Mouse (Mus musculus) forebrain, postnatal 0 days (tissue): ENCODE measurements around the gene Yif1a. TPM values are rescaled to one million over a fixed set of nuclear protein-coding genes. Genes with fewer than 3 reads are reported as not detected.

Experiments
- ATAC-seq: fragments of 200-750 bp; cut with Nextera tagmentation; 2 replicates; pipeline ENCODE4 v1.8.0; 2017; ENCODE audit warnings: mild to moderate bottlenecking, moderate library complexity
- DNase-seq: peaks from one replicate; pipeline ENCODE4 v3.0.0-alpha.2; 2015
- H3K27ac ChIP-seq: fragments of 300-500 bp; sonication (generic); 2 replicates; pipeline ENCODE4 v1.5.1; 2014; ENCODE audit warnings: low read depth, mild to moderate bottlenecking, antibody characterized with exemption, low read length, moderate library complexity, mixed read lengths
- H3K27me3 ChIP-seq: fragments of 300-500 bp; sonication (generic); 2 replicates; pipeline ENCODE4 v1.6.1; 2014; ENCODE audit warnings: mild to moderate bottlenecking, low read length, mixed read lengths; ENCODE audit not compliant: insufficient read depth
- H3K36me3 ChIP-seq: fragments of 300-500 bp; sonication (generic); 2 replicates; pipeline ENCODE4 v1.6.1; 2014; ENCODE audit warnings: mild to moderate bottlenecking, moderate library complexity; ENCODE audit not compliant: insufficient read depth
- H3K4me1 ChIP-seq: fragments of 300-500 bp; sonication (generic); 2 replicates; pipeline ENCODE4 v1.6.1; 2014; ENCODE audit warnings: antibody characterized with exemption; ENCODE audit not compliant: insufficient read depth
- H3K4me2 ChIP-seq: fragments of 300-500 bp; sonication (generic); 2 replicates; pipeline ENCODE4 v1.6.1; 2014; ENCODE audit warnings: low read depth, mild to moderate bottlenecking, moderate library complexity
- H3K4me3 ChIP-seq: fragments of 300-500 bp; sonication (generic); 2 replicates; pipeline ENCODE4 v1.5.1; 2014; ENCODE audit warnings: low read depth, low read length, mixed read lengths
- H3K9ac ChIP-seq: fragments of 300-500 bp; sonication (generic); 2 replicates; pipeline ENCODE4 v1.6.1; 2014; ENCODE audit warnings: mild to moderate bottlenecking
- H3K9me3 ChIP-seq: fragments of 300-500 bp; sonication (generic); 2 replicates; pipeline ENCODE4 v1.6.1; 2016; ENCODE audit warnings: low read length
- CTCF ChIP-seq: sonication (generic); IDR thresholded peaks from 2 replicates; pipeline ENCODE4 v1.5.1; 2016; ENCODE audit warnings: antibody characterized with exemption, control low read depth, low read depth
- WGBS: fragments of 180-500 bp; shearing (Covaris S2); extraction: QIAGEN DNeasy Blood & Tissue Kit; methylation state at CpG from one replicate; pipeline ENCODE4 v1.1.7; 2014; 5-methylcytosine and 5-hydroxymethylcytosine counted together
- polyA plus RNA-seq: library from polyadenylated mRNA; unstranded; fragments of >200 nt; fragmentation: Nextera tagmentation; extraction: Ambion mirVana; gene quantifications from 2 replicates; pipeline ENCODE4 v1.2.1, GENCODE M21; 2015
- total RNA-seq: library from RNA; depleted of rRNA; stranded (reverse); fragments of >200 nt; gene quantifications from 2 replicates; pipeline ENCODE4 v1.2.3, GENCODE M21; 2014

The Yif1a gene
- total and polyA plus RNA-seq, 2 experiments from 2014 or later, result 50.5 to 54.9 TPM

- H3K9ac ChIP-seq, result peak overlapping the region; percentile 99
- H3K4me1 ChIP-seq, result peaks cover 38% of the 10 kb centered on the region
- H3K27ac ChIP-seq, result peak overlapping the region; percentile 97
- peak overlapping the region; percentile 94 for H3K4me3 ChIP-seq
- DNase-seq (peak; percentile 73), ATAC-seq (peak; percentile 46; the same call in 1 of the 2 replicates)
- TF ChIP-seq CTCF, result no peak
- WGBS, result 3% methylated on average over 25 of the region's 31 CpGs
- no peaks in the 10 kb centered on the region for H3K27me3 ChIP-seq
- peaks cover 40% of the 10 kb centered on the region for H3K36me3 ChIP-seq
- peak overlapping the region; percentile 74 for H3K4me2 ChIP-seq
- H3K9me3 ChIP-seq, result no peaks in the 10 kb centered on the region
Measured at GRCm38 (mm10) chr19:5097521-5098362, 9.4 kb downstream of the Yif1a start.

- Histone ChIP-seq H3K9ac (peak within 1 kb of the TSS; percentile 99), H3K27ac (peak within 1 kb of the TSS; percentile 97), H3K27me3 (no peaks in the 10 kb centered on the region), H3K4me3 (peak within 1 kb of the TSS; percentile 94), H3K36me3 (peaks cover 41% of the 10 kb centered on the region), H3K4me2 (peak within 1 kb of the TSS; percentile 74), H3K9me3 (no peaks in the 10 kb centered on the region), H3K4me1 (peaks cover 38% of the 10 kb centered on the region)
- TF ChIP-seq CTCF, result no peak
- ATAC-seq (peak; percentile 72), DNase-seq (peak; percentile 86)
- WGBS, result 2% methylated on average over 45 of the region's 48 CpGs
Measured at GRCm38 (mm10) chr19:5098363-5099143, 10.2 kb downstream of the Yif1a start, which contains the start of gene Cnih2. Cnih2 (minus strand) TSS chr19:5098521.

GRCm38 (mm10) chr19:5106074-5106473 is 17.7 kb downstream of the Yif1a start:
- ATAC-seq (no peak), DNase-seq (no peak)
- Histone ChIP-seq H3K4me1 (peaks cover 10% of the 10 kb centered on the region), H3K4me3 (peak overlapping the region; percentile 83), H3K9me3 (no peaks in the 10 kb centered on the region), H3K27ac (peak overlapping the region; percentile 96), H3K36me3 (peaks cover 70% of the 10 kb centered on the region), H3K4me2 (peak overlapping the region; percentile 95), H3K27me3 (no peaks in the 10 kb centered on the region), H3K9ac (peak overlapping the region; percentile 89)
- 22% methylated on average over 9 of the region's 9 CpGs for WGBS
- no peak for TF ChIP-seq CTCF

GRCm38 (mm10) chr19:5106731-5107191 is 18.4 kb downstream of the Yif1a start, which contains the start of gene Rab1b:
Rab1b (minus strand) TSS chr19:5107072.
- Histone ChIP-seq H3K9ac (peak within 1 kb of the TSS; percentile 89), H3K36me3 (peaks cover 73% of the 10 kb centered on the region), H3K9me3 (no peaks in the 10 kb centered on the region), H3K27me3 (no peaks in the 10 kb centered on the region), H3K4me1 (peaks cover 10% of the 10 kb centered on the region), H3K27ac (peak within 1 kb of the TSS; percentile 96), H3K4me3 (peak within 1 kb of the TSS; percentile 83), H3K4me2 (peak within 1 kb of the TSS; percentile 95)
- TF ChIP-seq CTCF, result no peak
- peak; percentile 100 for DNase-seq
- under 1% methylated on average over 46 of the region's 46 CpGs for WGBS
- ATAC-seq, result peak; percentile 97

- H3K4me3 ChIP-seq, result no peak overlapping the region
- peak overlapping the region; percentile 64 for H3K27ac ChIP-seq
- H3K4me2 ChIP-seq, result no peak overlapping the region
- no peaks in the 10 kb centered on the region for H3K27me3 ChIP-seq
- no peak for ATAC-seq
- WGBS, result 80% methylated on average over 18 of the region's 18 CpGs
- H3K9ac ChIP-seq, result no peak overlapping the region
- no peak for TF ChIP-seq CTCF
- no peak for DNase-seq
- H3K36me3 ChIP-seq, result peaks cover 73% of the 10 kb centered on the region
- no peaks in the 10 kb centered on the region for H3K9me3 ChIP-seq
- peaks cover 10% of the 10 kb centered on the region for H3K4me1 ChIP-seq
Measured at GRCm38 (mm10) chr19:5107556-5108270, 19.4 kb downstream of the Yif1a start.

GRCm38 (mm10) chr19:5108271-5108575 is 19.9 kb downstream of the Yif1a start:
- no peak overlapping the region for H3K27ac ChIP-seq
- no peaks in the 10 kb centered on the region for H3K9me3 ChIP-seq
- no peak for ATAC-seq
- H3K4me3 ChIP-seq, result no peak overlapping the region
- H3K36me3 ChIP-seq, result peaks cover 70% of the 10 kb centered on the region
- peaks cover 10% of the 10 kb centered on the region for H3K4me1 ChIP-seq
- no peak overlapping the region for H3K9ac ChIP-seq
- WGBS, result 31% methylated on average over 5 of the region's 5 CpGs
- no peak overlapping the region for H3K4me2 ChIP-seq
- peak; percentile 51 for TF ChIP-seq CTCF
- no peak for DNase-seq
- no peaks in the 10 kb centered on the region for H3K27me3 ChIP-seq
